Mouse (Mus musculus) limb, embryonic 11.5 days (tissue): ENCODE measurements around the gene Fkbp8. TPM values are rescaled to one million over a fixed set of nuclear protein-coding genes. Genes with fewer than 3 reads are reported as not detected.

ENCODE experiments used
- ATAC-seq: fragments of 200-750 bp; cut with Nextera tagmentation; 2 replicates; pipeline ENCODE4 v1.8.0; 2017; ENCODE audit warnings: low read depth; ENCODE audit not compliant: insufficient number of reproducible peaks, low FRiP score, low TSS enrichment
- DNase-seq: peaks from one replicate; pipeline ENCODE4 v3.0.0-alpha.2; 2015; ENCODE audit warnings: low spot score
- H3K27ac ChIP-seq: fragments of 300-500 bp; sonication (generic); replicated peaks from 2 replicates; pipeline ENCODE4 v1.5.1; 2014; ENCODE audit warnings: low read depth, mild to moderate bottlenecking, low read length
- H3K27me3 ChIP-seq: fragments of 300-500 bp; sonication (generic); 2 replicates; pipeline ENCODE4 v1.6.1; 2014; ENCODE audit warnings: mild to moderate bottlenecking, low read length, mixed read lengths; ENCODE audit not compliant: control insufficient read depth, insufficient read depth
- H3K36me3 ChIP-seq: fragments of 300-500 bp; sonication (generic); 2 replicates; pipeline ENCODE4 v1.6.1; 2014; ENCODE audit warnings: mild to moderate bottlenecking, low read length, moderate library complexity, mixed read lengths; ENCODE audit not compliant: control insufficient read depth, insufficient read depth
- H3K4me1 ChIP-seq: fragments of 300-500 bp; sonication (generic); 2 replicates; pipeline ENCODE4 v1.6.1; 2014; ENCODE audit warnings: low read length, mixed read lengths; ENCODE audit not compliant: control insufficient read depth, insufficient read depth
- H3K4me2 ChIP-seq: fragments of 300-500 bp; sonication (generic); 2 replicates; pipeline ENCODE4 v1.6.1; 2014; ENCODE audit warnings: low read depth, mild to moderate bottlenecking, moderate library complexity; ENCODE audit not compliant: severe bottlenecking
- H3K4me3 ChIP-seq: fragments of 300-500 bp; sonication (generic); 2 replicates; pipeline ENCODE4 v1.5.1; 2014; ENCODE audit warnings: low read depth, low read length
- H3K9ac ChIP-seq: fragments of 300-500 bp; sonication (generic); 2 replicates; pipeline ENCODE4 v1.6.1; 2014; ENCODE audit warnings: mild to moderate bottlenecking, low read length
- H3K9me3 ChIP-seq: fragments of 300-500 bp; sonication (generic); 2 replicates; pipeline ENCODE4 v1.6.1; 2016; ENCODE audit warnings: low read length; ENCODE audit not compliant: control insufficient read depth
- WGBS: fragments of 180-500 bp; shearing (Covaris S2); extraction: QIAGEN DNeasy Blood & Tissue Kit; methylation state at CpG from one replicate; pipeline ENCODE4 v1.1.7; 2014; 5-methylcytosine and 5-hydroxymethylcytosine counted together
- polyA plus RNA-seq: library from polyadenylated mRNA; unstranded; fragments of >200 nt; fragmentation: Nextera tagmentation; extraction: Ambion mirVana; gene quantifications from 2 replicates; pipeline ENCODE4 v1.2.1, GENCODE M21; 2014

Fkbp8 gene
- polyA plus RNA-seq, 1 experiment from 2014 or later, result 233 TPM

DNA sequence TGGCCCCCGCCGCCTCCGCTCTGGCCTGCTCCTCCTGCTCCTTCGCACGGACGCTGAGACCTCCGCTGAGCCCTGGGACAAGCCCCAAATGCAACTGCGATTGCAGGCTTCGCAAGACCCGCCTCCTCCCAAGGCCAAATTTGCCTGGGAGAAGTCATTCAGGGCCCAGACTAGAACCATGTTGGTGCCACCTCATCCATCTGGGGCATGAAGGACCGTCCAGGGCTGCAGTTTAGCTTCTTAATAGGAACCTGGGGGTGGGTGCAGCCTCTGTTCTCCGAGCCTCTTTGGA lies 31.8 kb upstream of the Fkbp8 start:
- 6% methylated on average over 12 of the region's 12 CpGs for WGBS
- peaks cover 37% of the 10 kb centered on the region for H3K27me3 ChIP-seq
- DNase-seq (peak; percentile 54), ATAC-seq (no peak)
- H3K27ac ChIP-seq, result peak overlapping the region; percentile 4
- no peaks in the 10 kb centered on the region for H3K9me3 ChIP-seq
- H3K9ac ChIP-seq, result peak overlapping the region; percentile 52
- H3K4me3 ChIP-seq, result peak overlapping the region; percentile 72
- H3K4me2 ChIP-seq, result peak overlapping the region; percentile 94
- peaks cover 46% of the 10 kb centered on the region for H3K4me1 ChIP-seq
- H3K36me3 ChIP-seq, result no peaks in the 10 kb centered on the region

DNA sequence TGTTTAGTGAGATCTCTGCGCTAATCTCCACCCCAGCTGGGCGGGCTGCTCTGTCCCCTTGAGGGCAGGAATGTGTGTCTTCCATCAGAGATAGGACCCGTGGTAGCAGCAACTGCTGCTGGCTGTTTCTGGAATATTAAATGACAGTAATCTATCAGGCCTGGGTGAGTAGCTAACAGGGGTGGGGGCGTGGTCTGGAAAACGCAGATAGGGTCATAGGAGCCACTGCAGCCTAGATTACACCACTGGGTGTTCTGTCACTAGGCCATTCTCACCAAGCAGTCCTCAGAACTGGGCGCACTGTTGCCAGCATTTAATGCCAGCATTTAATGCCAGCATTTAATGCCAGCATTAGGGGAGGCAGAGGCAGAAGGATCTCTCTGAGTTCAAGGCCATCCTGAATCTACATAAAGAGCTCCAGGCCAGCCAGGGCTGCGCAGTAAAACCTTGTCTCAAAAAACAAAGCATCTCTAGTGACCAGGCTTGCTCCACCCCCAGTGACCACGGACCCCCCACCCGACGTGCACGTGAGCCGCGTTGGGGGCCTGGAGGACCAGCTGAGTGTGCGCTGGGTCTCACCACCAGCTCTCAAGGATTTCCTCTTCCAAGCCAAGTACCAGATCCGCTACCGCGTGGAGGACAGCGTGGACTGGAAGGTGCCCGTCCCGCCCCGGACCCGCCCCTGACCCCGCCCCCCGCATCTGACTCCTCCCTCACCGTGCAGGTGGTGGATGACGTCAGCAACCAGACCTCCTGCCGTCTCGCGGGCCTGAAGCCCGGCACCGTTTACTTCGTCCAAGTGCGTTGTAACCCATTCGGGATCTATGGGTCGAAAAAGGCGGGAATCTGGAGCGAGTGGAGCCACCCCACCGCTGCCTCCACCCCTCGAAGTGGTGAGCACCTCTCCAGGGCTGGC lies 26.9 kb upstream of the Fkbp8 start:
- Histone ChIP-seq H3K27ac (no peak overlapping the region), H3K9me3 (no peaks in the 10 kb centered on the region), H3K4me3 (no peak overlapping the region), H3K4me1 (peaks cover 41% of the 10 kb centered on the region), H3K9ac (no peak overlapping the region), H3K36me3 (no peaks in the 10 kb centered on the region), H3K4me2 (peak overlapping the region; percentile 10; the same call in 1 of the 2 replicates), H3K27me3 (peaks cover 4% of the 10 kb centered on the region; the same call in 1 of the 2 replicates)
- no peak for ATAC-seq
- WGBS, result 15% methylated on average over 39 of the region's 39 CpGs
- no peak for DNase-seq

DNA sequence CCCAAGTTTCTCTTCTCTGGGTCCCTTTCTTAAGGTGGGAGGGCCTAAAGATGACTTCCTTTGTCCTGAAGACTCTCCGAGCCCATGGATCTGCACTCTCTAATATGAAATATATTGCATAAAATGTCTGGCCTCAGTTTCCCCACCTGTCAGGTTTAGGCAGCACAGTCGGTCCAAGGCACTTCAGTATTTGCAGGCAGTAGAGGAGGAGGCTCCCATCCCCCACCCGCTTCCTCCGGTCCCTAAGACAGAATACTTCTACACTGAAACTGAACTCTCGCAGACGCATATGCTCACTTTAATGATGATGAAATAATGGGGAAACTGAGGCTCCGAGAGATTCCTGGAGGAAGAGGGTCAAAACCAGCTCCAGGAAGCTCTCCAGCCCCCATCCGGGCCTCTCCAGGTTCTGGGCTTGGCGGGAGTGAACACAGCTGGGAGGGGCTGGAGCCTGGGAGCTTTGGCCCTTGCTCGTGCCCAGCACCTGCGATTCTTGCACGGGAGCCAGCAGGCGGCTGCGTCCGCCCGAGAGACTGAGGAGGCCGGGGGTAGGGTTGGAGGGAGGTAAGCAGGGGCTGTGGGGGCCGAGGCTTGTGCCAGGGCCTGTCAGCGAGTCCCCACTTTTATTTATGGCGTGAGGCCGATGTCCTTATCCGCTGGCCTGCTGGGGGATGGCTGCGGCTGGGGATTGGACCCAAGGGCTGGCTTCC lies 25.5 kb upstream of the Fkbp8 start:
- H3K4me1 ChIP-seq, result peaks cover 45% of the 10 kb centered on the region
- H3K27me3 ChIP-seq, result 0 out of 2 replicates have a peak, but pooled peaks cover 2% of the 10 kb centered on the region
- no peaks in the 10 kb centered on the region for H3K36me3 ChIP-seq
- ATAC-seq (no peak), DNase-seq (peak; percentile 58)
- H3K9me3 ChIP-seq, result no peaks in the 10 kb centered on the region
- no peak overlapping the region for H3K4me3 ChIP-seq
- peak overlapping the region; percentile 17; the same call in 1 of the 2 replicates for H3K9ac ChIP-seq
- 9% methylated on average over 23 of the region's 23 CpGs for WGBS
- no peak overlapping the region for H3K27ac ChIP-seq
- H3K4me2 ChIP-seq, result peak overlapping the region; percentile 21

DNA sequence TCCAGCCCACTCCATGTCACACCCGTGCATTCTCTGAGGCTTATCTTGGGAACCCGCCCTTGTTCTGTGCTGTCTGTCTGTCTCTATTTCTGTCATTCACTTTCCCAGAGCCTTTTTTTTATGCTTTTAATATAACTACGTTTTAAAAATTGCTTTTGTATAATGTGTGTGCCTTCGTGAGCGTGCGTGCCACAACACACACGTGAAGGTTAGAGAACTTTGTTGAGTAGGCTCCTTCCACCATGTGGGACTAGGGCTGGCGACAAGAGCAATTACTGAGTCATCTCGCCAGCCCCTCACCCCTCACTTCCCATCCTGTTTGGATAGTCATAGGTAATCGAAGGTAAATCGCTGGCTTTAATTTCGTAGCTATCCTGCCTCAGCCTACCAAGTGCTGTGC lies 25.0 kb upstream of the Fkbp8 start:
- DNase-seq, result no peak
- peak overlapping the region; percentile 21; the same call in 1 of the 2 replicates for H3K4me2 ChIP-seq
- H3K9ac ChIP-seq, result peak overlapping the region; percentile 17; the same call in 1 of the 2 replicates
- H3K27me3 ChIP-seq, result 0 out of 2 replicates have a peak, but pooled peaks cover 2% of the 10 kb centered on the region
- no peak for ATAC-seq
- H3K4me1 ChIP-seq, result peaks cover 45% of the 10 kb centered on the region
- peaks cover 3% of the 10 kb centered on the region; the same call in 1 of the 2 replicates for H3K36me3 ChIP-seq
- WGBS, result 30% methylated on average over 12 of the region's 12 CpGs
- no peak overlapping the region for H3K27ac ChIP-seq
- no peaks in the 10 kb centered on the region for H3K9me3 ChIP-seq
- no peak overlapping the region for H3K4me3 ChIP-seq

DNA sequence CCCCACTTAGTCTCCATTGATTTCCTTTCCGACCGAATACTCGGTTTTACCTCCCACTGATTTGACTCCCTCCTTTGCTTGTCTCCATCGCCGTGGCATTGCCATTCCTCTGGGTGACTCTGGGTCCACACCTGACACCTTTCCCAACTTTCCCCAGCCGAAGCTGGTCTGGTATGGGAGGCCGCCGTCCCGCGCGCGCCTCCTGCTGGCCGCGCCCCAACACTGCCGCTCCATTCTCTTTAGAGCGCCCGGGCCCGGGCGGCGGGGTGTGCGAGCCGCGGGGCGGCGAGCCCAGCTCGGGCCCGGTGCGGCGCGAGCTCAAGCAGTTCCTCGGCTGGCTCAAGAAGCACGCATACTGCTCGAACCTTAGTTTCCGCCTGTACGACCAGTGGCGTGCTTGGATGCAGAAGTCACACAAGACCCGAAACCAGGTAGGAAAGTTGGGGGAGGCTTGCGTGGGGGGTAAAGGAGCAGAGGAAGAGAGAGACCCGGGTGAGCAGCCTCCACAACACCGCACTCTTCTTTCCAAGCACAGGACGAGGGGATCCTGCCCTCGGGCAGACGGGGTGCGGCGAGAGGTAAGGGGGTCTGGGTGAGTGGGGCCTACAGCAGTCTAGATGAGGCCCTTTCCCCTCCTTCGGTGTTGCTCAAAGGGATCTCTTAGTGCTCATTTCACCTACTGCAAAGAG lies 24.3 kb upstream of the Fkbp8 start:
- Histone ChIP-seq H3K27me3 (0 out of 2 replicates have a peak, but pooled peaks cover 2% of the 10 kb centered on the region), H3K4me2 (peak overlapping the region; percentile 7; the same call in 1 of the 2 replicates), H3K4me3 (no peak overlapping the region), H3K9ac (no peak overlapping the region), H3K9me3 (no peaks in the 10 kb centered on the region), H3K36me3 (peaks cover 6% of the 10 kb centered on the region; the same call in 1 of the 2 replicates), H3K4me1 (peaks cover 45% of the 10 kb centered on the region), H3K27ac (no peak overlapping the region; the same call in 1 of the 2 replicates)
- 0 out of 2 replicates have a peak, but pooled peaks have one; percentile 0 for ATAC-seq
- 11% methylated on average over 46 of the region's 46 CpGs for WGBS
- peak; percentile 87 for DNase-seq

DNA sequence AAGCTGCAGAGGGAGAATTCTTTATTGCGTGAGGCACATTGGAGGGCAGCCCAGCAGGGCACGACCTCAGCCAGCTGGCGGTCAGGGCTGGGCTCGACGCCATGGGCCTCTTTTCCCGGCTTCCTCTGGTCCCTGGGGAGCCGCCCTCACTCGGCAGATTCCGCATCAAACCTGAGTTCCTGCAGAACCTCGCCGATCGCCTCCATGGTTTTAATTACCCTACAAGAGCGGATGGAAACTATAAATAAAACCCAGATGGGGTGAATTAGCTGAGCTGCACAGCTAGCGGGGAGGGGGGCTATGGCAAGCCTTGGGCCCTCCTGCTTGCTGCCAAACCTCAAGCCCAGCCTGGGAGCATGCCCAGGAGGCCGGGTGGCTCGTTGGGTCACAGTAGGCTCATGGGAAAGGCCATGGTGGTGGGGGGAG lies 23.2 kb upstream of the Fkbp8 start:
- Histone ChIP-seq H3K4me1 (peaks cover 53% of the 10 kb centered on the region), H3K4me3 (no peak overlapping the region), H3K4me2 (peak overlapping the region; percentile 16), H3K9me3 (no peaks in the 10 kb centered on the region), H3K9ac (no peak overlapping the region), H3K27me3 (0 out of 2 replicates have a peak, but pooled peaks cover 2% of the 10 kb centered on the region), H3K27ac (peak overlapping the region; percentile 37), H3K36me3 (peaks cover 12% of the 10 kb centered on the region; the same call in 1 of the 2 replicates)
- 12% methylated on average over 16 of the region's 16 CpGs for WGBS
- DNase-seq, result peak; percentile 82
- ATAC-seq, result peak; percentile 11; the same call in 1 of the 2 replicates

DNA sequence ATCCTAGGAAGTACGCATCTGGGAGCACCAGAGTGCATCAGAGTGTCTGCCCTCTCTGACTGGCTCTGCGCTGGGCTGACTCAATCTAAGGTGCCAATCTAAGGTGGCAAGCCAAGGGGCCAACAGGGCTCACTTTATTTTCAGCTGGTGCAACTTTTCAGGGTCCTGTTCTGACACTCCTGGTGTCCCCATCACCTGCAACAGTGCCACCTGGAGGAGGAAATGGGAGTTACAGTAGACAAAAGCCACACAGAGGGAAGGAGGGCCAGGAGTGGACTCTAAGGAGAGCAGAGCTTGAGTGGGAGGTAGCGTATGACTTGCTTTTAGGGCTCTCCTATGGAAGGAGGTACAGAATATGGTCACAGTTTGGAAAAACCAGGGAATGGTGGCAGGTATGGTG lies 22.7 kb upstream of the Fkbp8 start:
- Histone ChIP-seq H3K4me3 (no peak overlapping the region), H3K36me3 (peaks cover 12% of the 10 kb centered on the region; the same call in 1 of the 2 replicates)
- 0 out of 2 replicates have a peak, but pooled peaks have one; percentile 1 for ATAC-seq

More for the DNA sequence above, 22.7 kb upstream of the Fkbp8 start:
- Histone ChIP-seq H3K27me3 (0 out of 2 replicates have a peak, but pooled peaks cover 2% of the 10 kb centered on the region), H3K4me2 (peak overlapping the region; percentile 16; the same call in 1 of the 2 replicates), H3K4me1 (peaks cover 53% of the 10 kb centered on the region), H3K9me3 (no peaks in the 10 kb centered on the region), H3K9ac (no peak overlapping the region), H3K27ac (peak overlapping the region; percentile 37; the same call in 1 of the 2 replicates)
- WGBS, result 60% methylated on average over 3 of the region's 3 CpGs
- peak; percentile 92 for DNase-seq
